Mouse (Mus musculus): ENCODE measurements at regions not wholly inside any gene's neighbourhood (a gene's known extent, or its start where the extent isn't known, plus 50 kb on each side); places are given as distances from the start of the nearest gene placed in this dataset.

- H3K27ac ChIP-seq, result no peak overlapping the region
- no peak for DNase-seq (ENCODE audit: low spot score)
Measured at GRCm38 (mm10) chr12:90874840-90875239, 136.6 kb upstream of the Dio2 start.

GRCm38 (mm10) chr12:90873959-90874358 lies 135.7 kb upstream of the Dio2 start:
- H3K4me1 ChIP-seq (replicated peaks), result no peaks in the 10 kb centered on the region
- H3K4me3 ChIP-seq, result no peak overlapping the region
- no peak overlapping the region for H3K27ac ChIP-seq
- H3K36me3 ChIP-seq, result no peaks in the 10 kb centered on the region
- no peaks in the 10 kb centered on the region for H3K27me3 ChIP-seq (ENCODE audit: insufficient read depth, poor library complexity, severe bottlenecking)
- no peaks in the 10 kb centered on the region for H3K9me3 ChIP-seq
- no peak for DNase-seq (ENCODE audit: low spot score)
- WGBS, result 95% methylated on average over 3 of the region's 3 CpGs

More at GRCm38 (mm10) chr12:90874840-90875239, 136.6 kb upstream of the Dio2 start:
- 96% methylated on average over 3 of the region's 3 CpGs for WGBS
- H3K27me3 ChIP-seq (ENCODE audit: insufficient read depth, poor library complexity, severe bottlenecking), result no peaks in the 10 kb centered on the region
- no peaks in the 10 kb centered on the region for H3K9me3 ChIP-seq
- no peaks in the 10 kb centered on the region for H3K36me3 ChIP-seq
- H3K4me1 ChIP-seq (replicated peaks), result no peaks in the 10 kb centered on the region
- H3K4me3 ChIP-seq, result no peak overlapping the region

- H3K27ac ChIP-seq, result no peak overlapping the region
- WGBS, result 84% methylated on average over 4 of the region's 4 CpGs
- no peak overlapping the region for H3K4me3 ChIP-seq
- no peaks in the 10 kb centered on the region for H3K27me3 ChIP-seq (ENCODE audit: insufficient read depth, poor library complexity, severe bottlenecking)
- no peaks in the 10 kb centered on the region for H3K9me3 ChIP-seq
- no peak for DNase-seq (ENCODE audit: low spot score)
- no peaks in the 10 kb centered on the region for H3K4me1 ChIP-seq (replicated peaks)
- no peaks in the 10 kb centered on the region for H3K36me3 ChIP-seq
Measured at GRCm38 (mm10) chr12:90866597-90866996, 128.4 kb upstream of the Dio2 start.

GRCm38 (mm10) chr12:90862632-90863031 lies 124.4 kb upstream of the Dio2 start:
- 96% methylated on average over 3 of the region's 3 CpGs for WGBS
- H3K4me1 ChIP-seq (replicated peaks), result no peaks in the 10 kb centered on the region
- no peaks in the 10 kb centered on the region for H3K36me3 ChIP-seq

GRCm38 (mm10) chr12:90857746-90858145 lies 119.5 kb upstream of the Dio2 start:
- no peaks in the 10 kb centered on the region for H3K27me3 ChIP-seq (ENCODE audit: insufficient read depth, poor library complexity, severe bottlenecking)
- no peaks in the 10 kb centered on the region for H3K36me3 ChIP-seq
- H3K4me1 ChIP-seq (replicated peaks), result no peaks in the 10 kb centered on the region
- H3K27ac ChIP-seq, result no peak overlapping the region
- H3K9me3 ChIP-seq, result no peaks in the 10 kb centered on the region
- no peak overlapping the region for H3K4me3 ChIP-seq
- WGBS, result 58% methylated on average over 3 of the region's 3 CpGs
- DNase-seq (ENCODE audit: low spot score), result peak; percentile 28

More at GRCm38 (mm10) chr12:90862632-90863031, 124.4 kb upstream of the Dio2 start:
- DNase-seq (ENCODE audit: low spot score), result no peak
- Histone ChIP-seq H3K9me3 (no peaks in the 10 kb centered on the region), H3K27me3 (ENCODE audit: insufficient read depth, poor library complexity, severe bottlenecking) (no peaks in the 10 kb centered on the region), H3K4me3 (no peak overlapping the region), H3K27ac (no peak overlapping the region)

- no peak overlapping the region for H3K27ac ChIP-seq
Measured at GRCm38 (mm10) chr12:90810666-90811065, 72.4 kb upstream of the Dio2 start.

GRCm38 (mm10) chr12:90790562-90790961 lies 52.3 kb upstream of the Dio2 start:
- Histone ChIP-seq H3K4me3 (no peak overlapping the region), H3K27ac (no peak overlapping the region), H3K36me3 (no peaks in the 10 kb centered on the region), H3K27me3 (ENCODE audit: insufficient read depth, poor library complexity, severe bottlenecking) (no peaks in the 10 kb centered on the region), H3K9me3 (no peaks in the 10 kb centered on the region), H3K4me1 (replicated peaks) (no peaks in the 10 kb centered on the region)
- no peak for DNase-seq (ENCODE audit: low spot score)
- WGBS, result 96% methylated on average over 2 of the region's 2 CpGs

More at GRCm38 (mm10) chr12:90810666-90811065, 72.4 kb upstream of the Dio2 start:
- no peak for DNase-seq (ENCODE audit: low spot score)
- H3K27me3 ChIP-seq (ENCODE audit: insufficient read depth, poor library complexity, severe bottlenecking), result no peaks in the 10 kb centered on the region
- H3K9me3 ChIP-seq, result no peaks in the 10 kb centered on the region
- H3K4me3 ChIP-seq, result no peak overlapping the region
- 76% methylated on average over 6 of the region's 6 CpGs for WGBS
- H3K4me1 ChIP-seq (replicated peaks), result no peaks in the 10 kb centered on the region
- no peaks in the 10 kb centered on the region for H3K36me3 ChIP-seq

Data from hindbrain, embryonic 10.5 days (tissue).